Mouse (Mus musculus): ENCODE measurements around the gene Hand2. TPM values are rescaled to one million over a fixed set of nuclear protein-coding genes. Genes with fewer than 3 reads are reported as not detected.

Gene Hand2
- polyA plus RNA-seq (2015; fragmentation: Nextera tagmentation; extraction: Ambion mirVana), result 0.42 and 0.58 TPM in 2 replicates

DNA sequence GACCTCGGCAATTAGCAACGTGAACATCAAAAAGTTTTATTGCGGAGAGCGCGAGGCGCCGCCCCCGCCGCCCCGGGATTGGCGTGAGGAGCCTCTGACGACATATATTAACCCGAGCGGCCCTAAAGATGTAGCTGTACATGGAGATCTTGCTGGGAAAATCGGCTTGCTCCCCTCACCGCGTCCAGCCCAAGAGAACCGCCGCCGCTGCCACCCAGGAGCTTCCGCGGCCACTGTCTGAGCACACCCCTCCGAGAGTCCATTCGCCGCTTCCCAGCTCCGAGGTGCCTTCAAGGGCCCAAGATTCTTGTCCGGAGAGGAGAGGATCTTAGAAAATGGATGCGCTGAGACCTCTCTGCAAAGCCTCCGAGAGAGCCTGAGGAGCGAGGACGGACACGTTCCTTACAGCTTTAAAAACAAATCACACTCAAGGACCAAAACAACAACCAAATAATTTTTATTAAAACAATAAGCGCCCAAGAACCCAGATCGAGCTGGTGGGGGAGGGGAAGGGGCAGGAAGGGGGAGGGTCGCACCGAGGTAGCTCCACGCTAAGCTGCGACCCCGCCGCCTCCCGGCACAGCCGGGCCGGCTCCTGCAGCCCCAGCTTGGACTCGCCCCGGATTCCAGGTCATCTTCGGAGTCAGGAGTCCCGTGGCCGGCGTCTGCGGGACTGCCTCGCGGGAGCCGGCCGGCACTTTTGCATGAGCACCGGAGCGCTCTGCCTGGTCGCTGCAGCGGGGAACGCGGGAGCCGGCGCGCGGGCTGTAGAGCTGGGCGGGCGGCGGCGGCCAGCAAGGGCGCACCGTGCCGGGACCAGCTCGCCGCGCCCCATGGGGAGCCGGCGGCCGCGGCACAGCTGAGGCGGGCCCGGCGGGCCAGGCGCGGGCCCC, at the start of gene Hand2:
Gene Hand2 (plus strand): TSS at position 133 of the 893 bp plus-strand sequence.
- Histone ChIP-seq H3K9ac (ENCODE audit: low read depth, low read length) (peak within 1 kb of the TSS; percentile 16; the same call in 1 of the 2 replicates), H3K27ac (ENCODE audit: low read length) (no peak within 1 kb of the TSS), H3K27me3 (ENCODE audit: control insufficient read depth, insufficient read depth, low read depth, low read length) (peaks cover 88% of the 10 kb centered on the region), H3K4me3 (ENCODE audit: low read depth, low read length) (peak within 1 kb of the TSS; percentile 44), H3K4me1 (ENCODE audit: control insufficient read depth, low read depth, low read length) (no peaks in the 10 kb centered on the region; the same call in 1 of the 2 replicates), H3K4me2 (ENCODE audit: low read depth, low read length) (peak within 1 kb of the TSS; percentile 34), H3K9me3 (replicated peaks; ENCODE audit: control insufficient read depth, low read length) (no peaks in the 10 kb centered on the region), H3K36me3 (ENCODE audit: control insufficient read depth, insufficient read depth) (no peaks in the 10 kb centered on the region)
- ATAC-seq (ENCODE audit: low read depth), result no peak
- 1% methylated on average over 72 of the region's 83 CpGs for WGBS (ENCODE audit: insufficient replicate concordance)

- H3K27me3 ChIP-seq (ENCODE audit: control insufficient read depth, insufficient read depth, low read depth, low read length), result no peaks in the 10 kb centered on the region
- H3K4me2 ChIP-seq (ENCODE audit: low read depth, low read length), result no peak overlapping the region
- H3K9ac ChIP-seq (ENCODE audit: low read depth, low read length), result no peak overlapping the region
- ATAC-seq (ENCODE audit: low read depth), result no peak
- H3K36me3 ChIP-seq (ENCODE audit: control insufficient read depth, insufficient read depth), result no peaks in the 10 kb centered on the region
- no peak overlapping the region for H3K4me3 ChIP-seq (ENCODE audit: low read depth, low read length)
- H3K27ac ChIP-seq (ENCODE audit: low read length), result no peak overlapping the region
- no peaks in the 10 kb centered on the region for H3K4me1 ChIP-seq (ENCODE audit: control insufficient read depth, low read depth, low read length)
- 55% methylated on average over 3 of the region's 3 CpGs for WGBS (ENCODE audit: insufficient replicate concordance)
- H3K9me3 ChIP-seq (replicated peaks; ENCODE audit: control insufficient read depth, low read length), result no peaks in the 10 kb centered on the region
These were observed 47.7 kb upstream of the Hand2 start for GRCm38 (mm10) chr8:57273055-57273454.

- H3K4me2 ChIP-seq (ENCODE audit: low read depth, low read length), result no peak overlapping the region
- no peaks in the 10 kb centered on the region for H3K4me1 ChIP-seq (ENCODE audit: control insufficient read depth, low read depth, low read length)
- ATAC-seq (ENCODE audit: low read depth), result no peak
- H3K9ac ChIP-seq (ENCODE audit: low read depth, low read length), result no peak overlapping the region
- no peak overlapping the region for H3K27ac ChIP-seq (ENCODE audit: low read length)
- no peaks in the 10 kb centered on the region for H3K9me3 ChIP-seq (replicated peaks; ENCODE audit: control insufficient read depth, low read length)
- no peaks in the 10 kb centered on the region for H3K36me3 ChIP-seq (ENCODE audit: control insufficient read depth, insufficient read depth)
- no peaks in the 10 kb centered on the region for H3K27me3 ChIP-seq (ENCODE audit: control insufficient read depth, insufficient read depth, low read depth, low read length)
- no peak overlapping the region for H3K4me3 ChIP-seq (ENCODE audit: low read depth, low read length)
- 60% methylated on average over 4 of the region's 4 CpGs for WGBS (ENCODE audit: insufficient replicate concordance)
These were observed 27.3 kb upstream of the Hand2 start for GRCm38 (mm10) chr8:57293441-57293840.

DNA sequence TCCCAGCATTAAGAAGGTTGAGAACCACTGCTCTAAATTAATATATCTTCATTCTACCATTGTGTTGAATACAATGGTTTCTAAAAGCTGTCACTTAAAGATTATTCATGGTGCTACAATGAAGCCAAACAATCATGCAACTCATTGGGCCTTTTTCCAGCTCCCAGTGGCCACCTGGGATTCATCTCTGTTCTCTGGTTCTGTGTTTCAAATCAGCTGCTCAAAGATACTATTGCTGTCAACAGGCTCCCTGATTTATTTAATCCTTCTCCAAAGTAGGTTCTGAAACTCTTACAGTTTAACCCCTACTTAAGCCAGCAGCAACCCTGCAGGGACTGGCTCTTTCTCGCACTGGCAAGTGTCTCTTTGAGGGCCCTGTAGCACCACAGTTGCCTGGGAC, 17.3 kb upstream of the Hand2 start:
- no peak overlapping the region for H3K4me3 ChIP-seq (ENCODE audit: low read depth, low read length)
- H3K27ac ChIP-seq (ENCODE audit: low read length), result no peak overlapping the region
- H3K4me1 ChIP-seq (ENCODE audit: control insufficient read depth, low read depth, low read length), result no peaks in the 10 kb centered on the region
- ATAC-seq (ENCODE audit: low read depth), result no peak
- no peaks in the 10 kb centered on the region for H3K27me3 ChIP-seq (ENCODE audit: control insufficient read depth, insufficient read depth, low read depth, low read length)
- no peak overlapping the region for H3K9ac ChIP-seq (ENCODE audit: low read depth, low read length)
- H3K4me2 ChIP-seq (ENCODE audit: low read depth, low read length), result no peak overlapping the region
- no peaks in the 10 kb centered on the region for H3K9me3 ChIP-seq (replicated peaks; ENCODE audit: control insufficient read depth, low read length)
- no peaks in the 10 kb centered on the region for H3K36me3 ChIP-seq (ENCODE audit: control insufficient read depth, insufficient read depth)
- WGBS (ENCODE audit: insufficient replicate concordance), result 44% methylated on average over 1 of the region's 1 CpGs

GRCm38 (mm10) chr8:57304944-57305343, 15.8 kb upstream of the Hand2 start:
- Histone ChIP-seq H3K9me3 (replicated peaks; ENCODE audit: control insufficient read depth, low read length) (no peaks in the 10 kb centered on the region), H3K4me1 (ENCODE audit: control insufficient read depth, low read depth, low read length) (no peaks in the 10 kb centered on the region), H3K9ac (ENCODE audit: low read depth, low read length) (no peak overlapping the region), H3K27ac (ENCODE audit: low read length) (no peak overlapping the region), H3K4me3 (ENCODE audit: low read depth, low read length) (no peak overlapping the region), H3K4me2 (ENCODE audit: low read depth, low read length) (no peak overlapping the region), H3K27me3 (ENCODE audit: control insufficient read depth, insufficient read depth, low read depth, low read length) (no peaks in the 10 kb centered on the region), H3K36me3 (ENCODE audit: control insufficient read depth, insufficient read depth) (no peaks in the 10 kb centered on the region)
- WGBS (ENCODE audit: insufficient replicate concordance), result 15% methylated on average over 11 of the region's 11 CpGs
- no peak for ATAC-seq (ENCODE audit: low read depth)

DNA sequence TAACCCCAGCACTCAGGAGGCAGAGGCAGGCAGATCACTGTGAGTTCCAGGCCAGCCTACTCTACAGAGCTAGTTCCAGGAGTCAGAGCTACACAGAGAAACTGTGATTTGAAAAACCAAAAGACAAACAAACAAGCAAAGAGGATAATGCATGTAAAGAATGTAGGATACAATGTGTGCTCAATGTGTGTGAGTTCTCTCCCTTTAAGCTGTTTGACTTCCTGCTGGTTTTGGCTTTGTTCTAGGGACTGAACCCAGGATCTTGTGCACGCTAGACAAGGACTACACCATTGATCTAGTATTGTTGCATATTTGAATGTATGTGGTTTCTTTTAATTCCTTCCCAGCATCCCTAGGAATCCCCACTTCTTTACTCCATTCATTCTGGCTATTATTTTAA, 14.3 kb upstream of the Hand2 start:
- H3K9ac ChIP-seq (ENCODE audit: low read depth, low read length), result no peak overlapping the region
- H3K36me3 ChIP-seq (ENCODE audit: control insufficient read depth, insufficient read depth), result no peaks in the 10 kb centered on the region
- no peak overlapping the region for H3K4me3 ChIP-seq (ENCODE audit: low read depth, low read length)
- no peak overlapping the region for H3K27ac ChIP-seq (ENCODE audit: low read length)
- WGBS (ENCODE audit: insufficient replicate concordance), result 33% methylated on average over 1 of the region's 1 CpGs
- H3K4me2 ChIP-seq (ENCODE audit: low read depth, low read length), result no peak overlapping the region
- peaks cover 4% of the 10 kb centered on the region for H3K27me3 ChIP-seq (ENCODE audit: control insufficient read depth, insufficient read depth, low read depth, low read length)
- H3K9me3 ChIP-seq (replicated peaks; ENCODE audit: control insufficient read depth, low read length), result no peaks in the 10 kb centered on the region
- ATAC-seq (ENCODE audit: low read depth), result no peak
- H3K4me1 ChIP-seq (ENCODE audit: control insufficient read depth, low read depth, low read length), result no peaks in the 10 kb centered on the region

DNA sequence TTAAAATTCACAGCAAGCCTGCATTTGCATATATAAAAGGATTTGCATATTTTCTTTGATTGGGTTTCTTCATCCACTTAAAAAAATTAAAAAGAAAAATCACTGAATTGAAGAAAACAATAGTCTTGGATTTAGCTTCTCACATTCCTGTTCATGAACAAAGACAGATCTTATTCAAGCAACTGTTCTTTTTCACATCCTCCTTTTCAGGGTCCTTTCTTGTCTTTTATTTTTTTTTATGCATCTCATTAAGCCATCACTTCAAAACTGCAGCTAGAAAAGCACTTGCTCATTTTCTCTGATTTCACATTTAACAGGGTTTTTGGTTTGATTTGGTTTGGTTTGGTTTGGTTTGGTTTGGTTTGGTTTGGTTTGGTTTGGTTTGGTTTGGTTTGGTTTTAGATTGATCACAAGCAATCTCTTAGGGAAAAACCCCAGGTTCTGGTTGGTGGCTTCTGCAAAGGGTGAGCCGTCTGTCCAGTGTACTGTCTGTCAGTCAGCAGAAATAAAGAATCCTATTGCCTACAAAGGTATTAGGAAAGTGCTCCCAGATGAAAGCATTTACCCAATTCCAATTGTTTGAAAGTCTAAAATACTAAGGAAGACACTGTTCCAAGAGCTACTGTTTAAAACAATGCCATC, 10.8 kb upstream of the Hand2 start:
- 37% methylated on average over 1 of the region's 1 CpGs for WGBS (ENCODE audit: insufficient replicate concordance)
- H3K27ac ChIP-seq (ENCODE audit: low read length), result no peak overlapping the region
- H3K9ac ChIP-seq (ENCODE audit: low read depth, low read length), result no peak overlapping the region
- no peak overlapping the region for H3K4me3 ChIP-seq (ENCODE audit: low read depth, low read length)
- H3K9me3 ChIP-seq (replicated peaks; ENCODE audit: control insufficient read depth, low read length), result no peaks in the 10 kb centered on the region
- H3K36me3 ChIP-seq (ENCODE audit: control insufficient read depth, insufficient read depth), result no peaks in the 10 kb centered on the region
- H3K4me1 ChIP-seq (ENCODE audit: control insufficient read depth, low read depth, low read length), result no peaks in the 10 kb centered on the region; the same call in 1 of the 2 replicates
- no peak for ATAC-seq (ENCODE audit: low read depth)
- no peak overlapping the region for H3K4me2 ChIP-seq (ENCODE audit: low read depth, low read length)
- peaks cover 32% of the 10 kb centered on the region for H3K27me3 ChIP-seq (ENCODE audit: control insufficient read depth, insufficient read depth, low read depth, low read length)

DNA sequence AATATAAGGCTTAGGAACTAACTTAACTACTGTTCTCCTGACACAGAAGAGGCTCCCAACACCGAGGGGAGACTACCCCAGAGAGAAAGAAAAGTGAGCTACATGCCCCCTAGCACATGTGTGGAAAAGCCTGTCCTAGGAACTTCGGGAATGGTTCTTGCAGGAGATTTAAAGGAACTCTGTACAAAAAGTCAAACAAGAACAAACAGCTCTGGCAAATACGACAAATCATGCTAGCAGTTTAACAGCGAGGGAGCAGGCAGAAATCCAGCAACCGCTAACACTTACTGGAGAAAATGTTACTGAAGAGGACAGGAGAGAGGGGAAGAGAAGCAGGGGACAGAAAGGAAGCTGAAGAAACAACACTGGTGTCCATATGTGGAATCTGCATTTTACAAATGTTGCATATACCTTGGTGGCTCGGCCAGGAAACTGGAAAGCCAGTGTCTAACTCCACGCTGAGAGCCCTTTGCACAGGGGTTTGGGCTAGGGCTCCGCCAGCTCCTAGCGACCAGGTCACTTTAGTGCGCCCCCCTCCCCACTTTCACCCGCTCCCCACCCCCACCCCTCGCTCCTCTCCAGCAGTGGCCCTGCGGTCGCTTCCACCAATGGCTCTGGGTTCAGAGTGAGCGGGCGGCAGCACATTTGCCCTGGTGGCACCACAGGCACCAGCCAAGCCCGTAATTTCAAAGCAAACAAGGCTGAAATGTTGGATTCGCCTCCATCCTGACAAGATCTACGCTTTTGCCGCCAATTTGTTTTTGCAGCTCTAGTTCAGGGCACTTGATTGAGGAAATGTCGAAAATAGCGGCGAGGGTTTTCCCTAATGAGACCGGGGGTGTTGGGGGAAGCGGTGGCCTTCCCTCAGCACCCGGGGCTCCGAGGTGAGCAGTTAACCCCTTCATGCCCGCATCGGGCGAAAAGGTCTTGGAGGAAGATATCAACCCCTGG, 8.5 kb upstream of the Hand2 start:
- Histone ChIP-seq H3K4me3 (ENCODE audit: low read depth, low read length) (no peak overlapping the region), H3K9me3 (replicated peaks; ENCODE audit: control insufficient read depth, low read length) (no peaks in the 10 kb centered on the region), H3K9ac (ENCODE audit: low read depth, low read length) (no peak overlapping the region), H3K27me3 (ENCODE audit: control insufficient read depth, insufficient read depth, low read depth, low read length) (peaks cover 44% of the 10 kb centered on the region), H3K36me3 (ENCODE audit: control insufficient read depth, insufficient read depth) (no peaks in the 10 kb centered on the region), H3K27ac (ENCODE audit: low read length) (no peak overlapping the region), H3K4me1 (ENCODE audit: control insufficient read depth, low read depth, low read length) (no peaks in the 10 kb centered on the region; the same call in 1 of the 2 replicates), H3K4me2 (ENCODE audit: low read depth, low read length) (0 out of 2 replicates have a peak overlapping the region, but pooled peaks have one; percentile 6)
- no peak for ATAC-seq (ENCODE audit: low read depth)
- WGBS (ENCODE audit: insufficient replicate concordance), result under 1% methylated on average over 30 of the region's 30 CpGs
